In the genomic region with DNA sequence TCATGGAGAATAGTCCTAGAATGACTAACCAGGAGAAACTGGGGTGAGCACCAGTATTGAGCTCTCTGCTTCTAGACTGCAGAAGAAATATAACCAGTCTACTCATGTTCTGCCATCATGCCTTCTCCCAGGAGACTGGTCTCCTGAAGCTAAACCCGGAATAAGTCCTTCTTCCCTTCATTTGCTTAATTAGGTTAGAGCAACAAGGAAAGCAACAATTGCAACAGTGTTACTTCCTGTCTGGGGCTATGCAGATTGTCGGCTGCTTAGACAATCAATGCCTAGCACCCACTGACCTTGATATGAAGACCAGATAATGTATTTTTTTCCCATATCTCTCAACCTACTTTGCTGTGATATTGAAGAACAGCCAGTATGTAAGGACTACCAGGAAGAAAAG, we compare ENCODE assay signal across 21 mouse cellular contexts.
"Had no signal": no experiment of that assay in that cellular context is flagged by ENCODE, and none has a peak within 500 bp of the region (broad histone marks: within the 10 kb centered on the region; RNA-seq: fewer than 3 reads in every experiment).

No protein-coding gene starts in this region.

- H3K9me3 ChIP-seq: liver, embryonic 13.5 days; midbrain, embryonic 10.5 days; midbrain, embryonic 13.5 days had no signal

- H3K36me3 ChIP-seq: liver, embryonic 13.5 days; midbrain, embryonic 10.5 days; midbrain, embryonic 13.5 days had no signal

- H3K9ac ChIP-seq: liver, embryonic 13.5 days; midbrain, embryonic 13.5 days had no signal

- H3K4me3 ChIP-seq: layer of hippocampus, adult 2 months; left cerebral cortex, adult 2 months; liver, embryonic 13.5 days; megakaryocyte, embryonic 14.5 days; midbrain, embryonic 10.5 days; midbrain, embryonic 13.5 days; myocyte had no signal

- H3K4me2 ChIP-seq: liver, embryonic 13.5 days; midbrain, embryonic 13.5 days had no signal

- ATAC-seq: midbrain, embryonic 13.5 days; midbrain, embryonic 16.5 days had no signal

- H3K27me3 ChIP-seq: liver, embryonic 13.5 days; midbrain, embryonic 13.5 days had no signal

- H3K27ac ChIP-seq: kidney, postnatal 0 days; layer of hippocampus, adult 2 months; left cerebral cortex, adult 2 months; liver, embryonic 13.5 days; midbrain, embryonic 10.5 days; midbrain, embryonic 13.5 days had no signal

- DNase-seq: kidney, adult 18-20 months; kidney, postnatal 25 days; layer of hippocampus, postnatal 36 days; liver, embryonic 13.5 days; lung, adult 2 months; lung, postnatal 14 days; lung, postnatal 4 days; right cerebral cortex, adult 18-20 months; right cerebral cortex, postnatal 14 days; spleen, adult 18-20 months; thymus, adult 18-20 months; thymus, postnatal 14 days; thymus, postnatal 4 days had no signal

- H3K4me1 ChIP-seq: liver, embryonic 13.5 days; megakaryocyte, embryonic 14.5 days; midbrain, embryonic 10.5 days; midbrain, embryonic 13.5 days had no signal
